Mouse (Mus musculus): ENCODE results near the gene Rab2b.

- TF ChIP-seq CHD1 (IDR thresholded peaks at IDR 0.05; ENCODE audit: low read depth, low read length) = no peak
- no peak for TF ChIP-seq EP300 (IDR thresholded peaks at IDR 0.05; ENCODE audit: low read depth in 1 of 2, low read length in 2 of 2)
- TF ChIP-seq ZKSCAN1 (IDR thresholded peaks at IDR 0.05; ENCODE audit: low read depth, low read length) = no peak
- no peak for TF ChIP-seq CTCF (IDR thresholded peaks at IDR 0.05 in 2 of 3, conservative IDR thresholded peaks at IDR 0.05 in 1 of 3; ENCODE audit: control insufficient read depth in 1 of 3, insufficient read depth in 1 of 3, low read depth in 2 of 3, low read length in 3 of 3, poor library complexity in 1 of 3, severe bottlenecking in 1 of 3)
- TF ChIP-seq BHLHE40 (IDR thresholded peaks at IDR 0.05; ENCODE audit: borderline replicate concordance, low read depth, low read length) = no peak
- TF ChIP-seq POLR2A (IDR thresholded peaks at IDR 0.05; ENCODE audit: control insufficient read depth in 1 of 2, insufficient read depth in 1 of 2, low read depth in 1 of 2, low read length in 2 of 2, poor library complexity in 1 of 2) = no peak
Observed at GRCm38 (mm10) chr14:52319361-52319760, 40.0 kb upstream of the Rab2b start.
